Mouse (Mus musculus): ENCODE data around the gene Mbd3. TPM values are rescaled to one million over a fixed set of nuclear protein-coding genes. Genes with fewer than 3 reads are reported as not detected.
A peak's percentile ranks its signal among the peaks of the same experiment; 100 is the strongest.
"Not testable (repeated sequence)": the region's sequence is repeated elsewhere in the genome, so short reads cannot be mapped to it uniquely, and the experiment has no call there.

The Mbd3 gene
- total RNA-seq, 2 experiments from 2014 or later = 121 to 131 TPM

DNA sequence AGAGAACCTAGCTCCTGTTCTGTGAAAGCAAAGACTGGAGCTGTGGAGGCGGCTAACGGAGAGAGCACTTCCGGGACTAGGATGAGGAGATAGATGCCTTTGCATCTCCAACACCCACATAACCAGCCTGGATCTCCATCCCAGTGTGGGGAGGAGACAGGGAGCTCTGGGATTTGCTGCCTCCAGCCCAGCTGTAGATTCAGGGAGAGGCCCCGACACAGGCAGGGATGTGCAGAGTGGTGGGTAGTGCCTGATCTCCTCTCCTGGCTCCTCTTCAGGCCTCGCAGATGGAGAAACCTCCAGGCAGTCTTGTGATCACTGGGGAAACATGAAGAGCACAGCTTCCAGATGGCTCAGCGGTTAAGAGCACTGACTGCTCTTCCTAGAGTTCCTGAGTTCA lies 26.6 kb downstream of the Mbd3 start:
- no peak for DNase-seq (ENCODE audit: low spot score in 2 of 2)

DNA sequence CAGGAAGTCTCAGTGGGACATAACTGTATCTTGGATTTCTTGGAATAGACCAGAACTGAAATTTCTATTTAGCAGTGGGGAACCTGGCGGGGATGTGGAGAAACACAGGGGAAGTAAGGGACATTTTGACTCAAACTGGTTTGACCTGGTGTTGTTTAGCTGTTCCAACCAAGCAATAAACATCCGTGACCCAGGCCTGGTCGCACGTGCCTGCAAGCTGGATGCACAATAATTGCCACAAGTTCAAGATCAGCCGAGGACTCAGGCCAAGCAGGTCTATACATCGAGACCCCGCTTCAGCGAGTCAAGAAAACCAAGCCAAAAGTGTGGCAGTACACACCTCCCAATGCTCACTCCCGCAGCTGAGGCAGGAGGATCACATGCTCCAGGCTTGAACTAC lies 27.4 kb downstream of the Mbd3 start:
- no peak for DNase-seq (ENCODE audit: low spot score in 2 of 2)

DNA sequence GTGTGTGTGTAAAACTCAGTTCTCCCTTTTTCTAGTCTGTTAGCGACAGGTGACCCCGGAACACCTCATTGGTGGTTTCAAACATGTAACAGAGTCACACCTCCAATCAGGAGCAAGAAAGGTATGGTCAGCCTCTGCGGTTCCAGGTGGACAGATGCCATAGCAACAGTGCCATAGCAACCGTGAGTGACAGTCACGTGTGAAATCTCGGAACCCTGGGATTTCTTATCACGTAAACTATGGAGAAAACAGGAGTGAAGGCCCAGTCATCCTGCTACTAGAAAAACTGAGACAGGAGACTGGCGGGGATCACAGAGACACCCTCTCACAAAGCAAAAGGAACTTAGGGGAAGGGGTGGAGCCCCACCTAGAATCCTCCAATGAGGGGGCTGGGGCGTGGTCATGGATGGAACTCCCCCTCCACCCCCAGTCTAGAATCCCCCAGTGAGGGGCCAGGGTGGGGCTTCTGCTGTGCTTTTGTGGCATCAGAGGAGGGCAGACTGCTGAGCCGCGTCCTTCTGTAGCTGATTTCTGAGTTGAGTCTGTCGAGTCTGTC lies 27.9 kb downstream of the Mbd3 start:
- DNase-seq (ENCODE audit: low spot score in 2 of 2) = peak in 1 of 2 experiments; percentile 64

DNA sequence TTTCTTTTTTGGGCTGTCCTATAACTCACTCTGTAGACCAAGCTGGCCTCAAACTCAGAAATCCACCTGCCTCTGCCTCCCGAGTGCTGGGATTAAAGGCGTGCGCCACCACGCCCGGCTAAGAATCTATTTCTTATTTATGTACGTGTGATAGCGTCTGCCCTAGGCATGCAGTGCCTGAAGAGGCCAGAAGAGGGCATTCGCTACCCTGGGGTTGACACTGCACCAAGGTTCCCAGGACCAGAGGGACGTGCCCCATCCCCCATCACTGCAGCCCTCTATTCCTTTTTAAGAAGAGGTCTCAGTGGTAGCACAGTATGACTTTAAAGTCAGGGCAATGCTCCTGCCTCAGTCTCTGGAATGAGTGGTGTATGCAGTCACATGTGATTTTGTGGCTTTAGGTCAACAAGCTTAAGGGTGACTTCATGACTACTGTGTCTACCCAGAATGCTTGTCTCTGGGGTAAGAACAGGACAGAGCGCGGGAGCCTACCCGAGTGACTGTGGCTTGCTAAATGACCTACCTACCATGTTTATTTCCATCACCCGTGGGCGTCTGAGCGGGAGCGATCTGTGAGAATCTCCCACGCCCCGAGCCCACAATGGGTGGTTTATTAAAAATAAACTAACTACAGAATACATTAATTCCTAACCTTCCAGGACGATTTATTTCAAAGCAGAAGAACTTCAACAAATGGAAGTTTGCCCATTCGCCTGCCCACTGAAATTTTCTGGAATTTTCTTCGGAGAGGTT lies 29.2 kb downstream of the Mbd3 start:
- DNase-seq (ENCODE audit: low spot score in 2 of 2) = no peak

DNA sequence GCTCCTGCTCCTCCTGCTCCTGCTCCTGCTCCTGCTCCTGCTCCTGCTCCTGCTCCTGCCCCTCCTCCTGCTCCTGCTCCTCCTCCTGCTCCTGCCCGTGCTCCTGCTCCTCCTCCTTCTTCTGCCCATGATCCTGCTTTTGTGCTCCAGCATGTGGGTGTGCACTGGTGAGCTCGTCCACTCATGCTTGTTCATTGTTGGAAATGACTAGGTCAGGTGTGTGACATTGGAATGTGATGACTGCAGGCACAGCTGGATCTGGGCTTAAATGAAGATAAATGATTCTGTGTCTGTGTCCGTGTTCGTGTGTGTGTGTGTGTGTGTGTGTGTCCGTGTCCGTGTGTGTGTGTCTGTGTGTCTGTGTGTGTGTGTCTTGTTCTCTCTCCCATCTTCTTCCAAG lies 31.0 kb downstream of the Mbd3 start:
- no peak for DNase-seq (ENCODE audit: low spot score in 2 of 2)

DNA sequence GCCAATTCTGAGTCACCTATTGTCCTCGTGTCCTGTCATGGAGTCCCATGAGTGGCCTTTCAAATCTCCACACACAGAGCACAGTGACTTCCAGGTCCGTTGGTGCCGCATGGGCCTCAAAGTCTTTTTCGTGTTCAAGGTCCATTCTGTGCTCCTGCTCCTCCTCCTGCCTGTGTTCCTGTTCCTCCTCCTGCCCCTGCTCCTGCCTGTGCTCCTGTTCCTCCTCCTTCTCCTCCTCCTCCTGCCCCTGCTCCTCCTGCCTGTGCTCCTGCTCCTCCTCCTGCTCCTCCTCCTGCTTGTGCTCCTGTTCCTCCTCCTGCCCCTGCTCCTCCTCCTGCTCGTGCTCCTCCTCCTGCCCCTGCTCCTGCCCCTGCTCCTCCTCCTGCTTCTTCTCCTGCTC lies 31.4 kb downstream of the Mbd3 start:
- no peak for DNase-seq (ENCODE audit: low spot score in 2 of 2)

DNA sequence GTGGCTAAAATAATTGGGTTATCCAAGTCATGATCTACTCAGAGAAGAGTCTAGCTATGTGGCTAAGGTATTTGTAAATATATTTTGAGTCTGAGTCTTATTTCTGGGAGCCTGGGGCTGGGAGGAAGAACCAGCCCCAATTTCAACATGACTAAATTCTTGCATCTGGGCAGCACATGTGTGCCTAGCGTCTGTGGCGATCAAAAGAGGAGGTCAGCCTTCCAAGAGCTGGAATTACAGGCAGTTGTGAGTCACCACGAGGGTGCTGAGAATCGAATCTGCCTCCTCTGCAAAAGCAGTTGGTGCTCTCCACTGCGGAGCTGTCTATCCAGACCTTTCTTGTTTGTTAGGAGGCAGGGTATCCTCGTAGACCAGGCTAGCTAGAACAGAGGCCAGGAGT lies 33.6 kb downstream of the Mbd3 start:
- no peak for DNase-seq (ENCODE audit: low spot score in 2 of 2)

DNA sequence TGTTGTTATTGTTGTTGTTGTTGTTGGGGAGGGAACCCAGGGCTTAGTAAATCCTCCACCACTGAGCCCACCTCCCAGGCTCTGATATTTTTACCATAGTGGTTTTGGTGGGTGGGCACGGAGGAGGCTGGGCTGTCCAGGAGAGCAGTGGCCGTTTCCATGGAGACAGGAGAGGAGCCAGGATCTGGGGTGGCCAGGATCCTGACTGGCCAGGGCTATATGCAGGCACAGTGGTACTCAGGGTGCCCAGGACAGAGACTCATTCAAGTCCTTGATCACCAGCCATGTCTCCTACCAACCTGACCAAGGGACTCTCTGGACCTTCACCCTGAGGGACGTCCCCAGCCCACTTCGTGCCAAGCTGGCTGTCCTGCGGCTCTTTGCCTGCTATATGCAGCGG lies 35.6 kb downstream of the Mbd3 start:
- DNase-seq (ENCODE audit: low spot score in 2 of 2) = no peak

DNA sequence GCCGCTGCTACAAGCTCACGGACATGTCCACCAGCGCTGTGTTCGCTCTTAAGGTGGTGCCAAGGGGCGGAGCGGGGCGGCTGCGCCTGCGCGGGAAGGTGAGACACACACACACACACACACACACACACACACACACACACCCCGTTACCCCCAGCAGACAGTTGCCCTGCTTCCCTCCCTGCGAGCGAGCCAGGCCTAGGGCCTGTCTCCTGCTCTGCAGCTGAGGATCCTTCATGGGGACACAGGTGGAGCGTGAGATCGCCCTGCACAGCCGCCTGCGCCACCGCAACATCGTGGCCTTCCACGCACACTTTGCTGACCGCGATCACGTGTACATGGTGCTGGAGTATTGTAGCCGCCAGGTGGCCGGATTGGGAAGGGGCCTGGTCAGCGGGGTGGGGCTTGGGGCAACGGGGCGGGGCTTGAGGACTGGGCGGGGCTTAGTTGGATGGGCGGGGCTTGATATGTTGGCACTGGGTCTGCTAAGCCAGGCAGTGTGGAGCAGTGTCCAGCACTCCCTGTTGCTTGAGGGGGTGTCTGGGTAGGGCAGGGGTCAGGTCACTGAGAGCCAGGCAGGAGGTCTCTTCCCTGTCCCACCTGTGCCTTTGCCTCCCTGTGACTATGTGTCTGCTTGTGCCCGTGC lies 41.2 kb downstream of the Mbd3 start:
- no peak for DNase-seq (ENCODE audit: low spot score in 2 of 2)

DNA sequence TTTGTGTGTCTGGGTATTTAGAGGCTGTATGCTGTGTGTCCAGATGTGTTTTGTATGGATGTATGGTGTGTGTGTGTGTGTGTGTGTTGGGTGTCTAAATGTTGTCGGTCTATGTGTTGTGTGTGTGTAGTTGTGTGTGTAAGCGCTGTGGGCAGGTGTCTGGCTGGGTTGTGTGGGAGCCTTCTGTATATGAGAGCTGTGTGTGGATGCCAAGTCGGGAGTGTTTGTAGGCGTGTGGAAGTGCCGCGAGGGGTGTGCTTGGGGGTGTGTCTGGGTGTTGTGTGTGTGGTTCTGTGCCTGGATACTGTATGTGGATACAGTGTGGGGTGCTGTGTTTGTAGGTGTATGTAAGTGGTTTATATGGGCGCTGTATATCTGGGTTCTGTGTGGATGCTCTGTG lies 42.0 kb downstream of the Mbd3 start:
- DNase-seq (ENCODE audit: low spot score in 2 of 2) = no peak

DNA sequence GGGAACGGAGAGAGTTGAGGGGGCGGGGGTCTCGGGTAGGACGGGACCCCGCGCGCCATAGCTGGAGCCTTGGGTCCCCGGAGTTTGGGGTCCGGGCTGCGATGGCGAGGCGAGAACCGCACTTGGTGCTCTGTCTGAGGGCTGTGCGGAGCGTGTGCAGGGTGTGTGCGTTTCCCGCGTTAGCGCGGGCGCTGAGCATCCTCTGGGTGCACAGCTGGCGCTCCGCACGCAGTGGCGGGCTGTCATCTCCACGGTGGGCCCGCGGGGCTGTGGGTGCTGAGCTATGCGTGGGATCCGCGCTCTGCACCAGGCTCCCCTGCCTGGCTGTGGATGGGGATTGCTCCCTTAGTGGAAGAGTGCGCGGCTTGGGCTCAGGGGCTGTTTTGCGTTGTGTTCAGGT lies 42.6 kb downstream of the Mbd3 start:
- DNase-seq (ENCODE audit: low spot score in 2 of 2) = no peak

DNA sequence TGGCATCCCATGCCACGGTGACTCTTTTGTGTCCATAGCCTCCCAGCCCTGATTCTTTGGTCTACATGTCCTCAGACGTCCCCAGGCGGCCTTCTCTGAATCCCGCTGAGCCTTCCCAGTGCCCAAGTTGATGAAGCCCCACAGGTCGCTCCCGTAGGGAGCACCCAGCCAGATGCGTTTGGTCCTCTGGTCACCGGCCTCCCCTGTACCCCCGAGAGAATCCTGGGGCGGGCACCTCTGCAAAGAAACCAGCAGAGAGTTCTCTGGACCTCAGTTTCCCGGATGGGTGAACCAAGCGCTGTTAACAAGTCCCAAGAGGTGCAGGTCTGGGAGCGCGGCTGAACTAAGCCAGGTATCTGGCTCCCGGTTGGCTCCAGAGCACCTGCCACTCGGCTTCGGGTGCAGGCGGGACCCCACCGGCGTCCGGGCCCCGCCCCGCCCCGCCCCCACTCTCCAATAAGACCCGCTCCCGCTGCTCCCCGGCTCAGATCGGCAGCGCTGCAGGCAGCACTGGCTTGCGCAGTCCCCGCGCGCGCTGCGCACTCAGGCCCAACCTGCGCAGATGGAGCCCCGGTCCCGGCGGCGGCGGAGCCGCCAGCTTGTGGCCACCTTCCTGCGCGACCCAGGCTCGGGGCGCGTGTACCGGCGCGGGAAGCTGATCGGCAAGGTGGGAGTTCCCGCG lies 43.2 kb downstream of the Mbd3 start, which contains the start of gene Plk5:
Gene Plk5, plus strand, starts transcription at position 459 of the 682 bp plus-strand sequence.
- DNase-seq (ENCODE audit: low spot score in 2 of 2) = no peak

DNA sequence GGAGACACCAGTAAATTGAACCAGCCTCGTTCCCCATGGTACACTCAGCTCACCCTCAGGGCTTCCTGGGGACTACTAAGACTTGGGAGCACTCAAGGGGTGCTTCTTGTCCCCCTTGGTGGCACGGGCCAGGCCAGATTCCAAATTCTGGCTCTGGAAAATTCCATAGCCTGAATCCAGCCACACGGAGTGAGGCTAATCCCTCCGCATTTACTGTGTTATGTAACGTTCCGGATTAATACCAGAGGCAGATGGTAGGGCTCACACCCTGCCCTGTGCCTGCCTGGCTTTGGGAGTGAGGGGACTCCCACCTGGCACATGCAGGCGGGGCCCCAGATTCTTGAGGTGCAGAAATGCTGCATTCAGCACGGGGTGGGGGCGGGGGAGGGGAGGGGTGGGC lies 43.9 kb downstream of the Mbd3 start:
- DNase-seq (ENCODE audit: low spot score in 2 of 2) = no peak

DNA sequence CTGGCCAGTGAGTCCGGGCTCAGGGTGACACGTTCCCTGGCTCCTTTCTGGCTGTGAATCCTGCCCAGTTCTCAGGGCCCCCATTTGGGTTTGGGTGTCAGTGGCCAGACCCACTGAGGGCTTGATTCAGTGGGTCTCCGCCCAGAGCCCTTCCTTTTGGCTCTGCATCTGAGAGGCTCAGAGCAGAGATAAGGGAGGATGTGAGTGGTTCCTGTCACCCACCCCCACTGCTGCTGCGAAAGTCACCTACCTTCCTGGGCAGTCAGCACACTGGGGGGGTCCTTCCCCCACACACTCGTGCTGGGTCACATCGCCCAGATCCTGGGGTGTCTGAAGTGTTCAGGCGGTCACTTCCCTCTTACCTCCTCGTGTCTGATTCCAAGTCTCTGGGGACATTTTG lies 46.6 kb downstream of the Mbd3 start:
- no peak for DNase-seq (ENCODE audit: low spot score in 2 of 2)

DNA sequence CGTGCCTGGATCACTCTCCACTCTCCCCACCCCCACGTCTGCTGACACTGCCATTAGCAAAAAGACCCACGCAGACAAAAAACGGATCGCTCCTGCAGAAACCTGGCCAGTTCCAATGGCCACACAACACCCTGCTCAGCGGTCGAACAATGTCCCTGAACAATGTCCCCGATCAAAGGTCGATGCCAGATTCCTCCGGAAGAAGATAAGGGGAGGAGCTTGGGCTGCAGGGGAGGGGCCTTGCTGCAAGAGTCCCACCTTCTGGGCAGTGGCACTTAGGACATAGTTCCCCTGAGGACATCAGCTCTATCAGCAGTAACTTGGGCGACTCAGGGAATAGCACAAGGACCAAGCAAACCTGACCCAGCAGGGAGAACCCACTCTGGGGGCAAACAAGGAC lies 47.5 kb downstream of the Mbd3 start:
- no peak for DNase-seq (ENCODE audit: low spot score in 2 of 2)

DNA sequence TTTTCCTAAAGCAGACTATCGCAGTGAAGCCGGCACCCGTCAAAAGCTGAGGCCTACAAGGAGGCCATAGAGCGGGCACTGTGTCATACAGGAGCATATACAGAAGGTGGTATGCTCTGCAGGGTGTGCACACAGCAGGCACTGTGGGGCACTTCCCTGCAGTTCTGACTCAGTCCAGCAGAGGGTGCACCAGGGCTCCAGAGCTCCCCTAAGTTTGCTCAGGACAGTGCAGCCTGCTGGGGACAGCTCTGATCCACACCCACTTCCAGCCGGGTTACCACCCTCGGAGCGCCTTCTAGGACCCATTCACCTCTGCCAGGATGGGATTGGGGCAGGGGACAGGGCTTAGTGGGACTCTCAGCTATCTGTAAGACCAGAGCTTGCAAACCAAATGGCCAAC lies 49.1 kb downstream of the Mbd3 start:
- peak; percentile 78 to 82 for DNase-seq (ENCODE audit: low spot score in 2 of 2)

DNA sequence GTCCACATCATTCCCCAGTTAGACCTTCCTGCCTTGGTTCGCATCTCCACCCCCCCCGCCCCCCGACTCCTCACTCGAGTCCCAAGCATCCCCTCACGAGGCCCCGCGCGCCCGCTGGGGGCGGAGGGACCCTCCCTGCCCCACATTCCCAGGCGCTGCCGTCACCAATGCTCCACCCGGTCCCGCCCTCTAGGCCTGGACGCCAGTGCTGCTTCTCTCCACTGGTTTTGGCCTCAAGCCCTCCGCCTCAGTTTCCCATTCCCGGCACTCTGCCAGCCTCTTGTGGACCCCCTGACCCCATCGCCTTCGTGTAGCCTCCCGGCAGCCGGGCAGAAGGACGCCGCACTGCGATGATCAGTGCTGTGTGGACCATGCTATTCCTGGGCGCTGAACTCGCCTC lies 50.4 kb downstream of the Mbd3 start:
- DNase-seq (ENCODE audit: low spot score in 2 of 2) = no peak

DNA sequence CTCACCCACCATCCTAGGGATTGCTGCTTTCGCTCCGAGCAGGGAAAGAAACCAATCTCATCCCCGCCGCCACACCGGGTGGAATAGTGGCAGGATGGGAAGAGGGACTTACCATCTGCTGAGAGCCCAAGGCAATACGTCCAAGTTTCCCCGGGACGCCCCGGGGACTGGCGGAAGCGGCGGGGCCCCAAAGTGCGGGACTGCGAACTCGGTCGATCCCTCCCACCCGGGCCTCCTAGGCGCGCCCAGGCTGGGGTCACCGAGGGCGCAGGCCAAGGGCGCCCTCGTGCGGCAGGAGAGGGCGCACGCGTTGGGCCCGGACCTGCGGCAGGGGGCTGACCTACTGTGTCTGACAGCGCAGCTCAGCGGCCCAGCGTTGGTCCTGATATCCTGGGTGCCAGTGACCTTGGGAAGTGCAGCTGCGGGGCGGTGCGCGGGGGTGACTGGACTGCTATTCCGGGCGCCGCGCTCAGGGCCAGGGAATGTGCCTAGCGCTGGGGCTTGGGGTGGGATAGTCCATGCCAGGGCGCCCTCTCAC lies 51.0 kb downstream of the Mbd3 start, which contains the start of gene Adamtsl5:
Gene Adamtsl5, minus strand, starts transcription at position 169 of the 538 bp plus-strand sequence.
- no peak for DNase-seq (ENCODE audit: low spot score in 2 of 2)

DNA sequence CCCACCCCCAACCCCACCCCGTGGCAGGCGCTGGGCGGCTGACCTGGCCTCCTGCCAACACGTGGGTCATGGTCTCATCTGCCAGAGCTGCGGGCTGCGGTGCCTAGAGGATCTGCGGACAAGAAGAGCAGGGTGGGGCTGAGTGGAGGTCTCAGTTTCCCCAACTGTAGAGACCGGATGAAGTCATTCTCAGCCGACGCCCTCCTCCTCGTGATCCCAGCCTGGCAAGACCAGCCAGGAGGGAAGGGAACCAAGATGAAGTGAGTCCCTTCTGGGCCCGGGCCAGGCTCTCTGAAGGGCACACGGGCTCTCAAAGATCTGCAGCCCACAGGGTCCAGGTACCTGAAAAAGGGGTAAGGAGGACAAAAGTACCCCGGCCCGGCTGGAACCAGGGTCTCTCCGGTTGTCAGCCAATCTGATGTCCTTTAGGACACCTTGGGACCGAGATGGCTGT lies 51.8 kb downstream of the Mbd3 start:
- no peak for DNase-seq (ENCODE audit: low spot score in 2 of 2)

DNA sequence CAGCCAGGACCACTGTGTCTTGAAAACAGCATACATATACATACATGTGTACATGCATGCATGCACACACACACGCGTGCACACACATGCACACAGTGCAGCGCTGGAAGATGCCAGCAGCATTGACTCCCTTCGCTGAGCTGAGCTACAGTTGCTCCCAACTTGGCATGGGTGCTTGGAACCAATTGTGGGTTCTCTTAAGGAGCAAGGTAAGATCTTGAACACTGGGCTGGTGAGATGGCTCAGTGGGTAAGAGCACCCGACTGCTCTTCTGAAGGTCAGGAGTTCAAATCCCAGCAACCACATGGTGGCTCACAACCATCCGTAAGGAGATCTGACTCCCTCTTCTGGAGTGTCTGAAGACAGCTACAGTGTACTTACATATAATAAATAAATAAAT lies 53.4 kb downstream of the Mbd3 start:
- not testable (repeated sequence) for DNase-seq (ENCODE audit: low spot score in 2 of 2)

DNA sequence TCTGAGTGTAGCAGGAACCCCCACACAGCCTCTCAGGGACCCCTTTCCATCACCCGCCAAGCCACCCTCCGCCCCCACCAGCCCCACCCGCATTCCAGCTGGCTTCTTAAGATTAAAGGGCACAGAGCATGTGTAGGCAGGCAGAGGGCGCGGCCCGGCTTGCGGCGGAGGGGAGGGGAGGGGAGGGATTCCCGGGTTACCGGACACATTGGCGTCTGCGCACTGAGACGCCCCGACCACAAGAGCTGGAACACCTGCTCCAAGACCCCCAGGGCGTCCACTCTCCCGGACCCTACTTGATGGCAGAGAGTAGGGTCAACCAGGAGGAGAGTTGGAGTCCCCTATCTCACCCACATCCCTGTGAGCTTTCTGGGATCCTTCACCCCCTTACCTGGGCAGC lies 54.2 kb downstream of the Mbd3 start:
- no peak for DNase-seq (ENCODE audit: low spot score in 2 of 2)
